Mouse (Mus musculus): Measurements from ENCODE around the gene Nat8f5. TPM values are rescaled to one million over a fixed set of nuclear protein-coding genes. Genes with fewer than 3 reads are reported as not detected.
"Not testable (repeated sequence)": the region's sequence is repeated elsewhere in the genome, so short reads cannot be mapped to it uniquely, and the experiment has no call there.

Gene Nat8f5
- polyA plus RNA-seq, 1 experiment, result 7.3 TPM

GRCm38 (mm10) chr6:85839982-85840381 lies 19.2 kb upstream of the Nat8f5 start:
- Histone ChIP-seq H3K27ac (ENCODE audit: insufficient read depth, low read length) (no peak overlapping the region), H3K4me3 (replicated peaks; ENCODE audit: insufficient read depth, low read depth, low read length) (no peak overlapping the region), H3K4me1 (ENCODE audit: control insufficient read depth, insufficient read depth, low read length) (no peaks in the 10 kb centered on the region), H3K27me3 (ENCODE audit: control insufficient read depth, insufficient read depth, low read length) (no peaks in the 10 kb centered on the region)
- WGBS, result 54% methylated on average over 4 of the region's 4 CpGs
- peak in 1 of 2 experiments; percentile 48 for DNase-seq
- no peak for TF ChIP-seq CTCF (IDR thresholded peaks at IDR 0.05; ENCODE audit: borderline replicate concordance, insufficient read depth, low read depth, low read length)
- no peak for TF ChIP-seq POLR2A (IDR thresholded peaks at IDR 0.05; ENCODE audit: borderline replicate concordance, insufficient read depth, low read length)

- H3K27ac ChIP-seq (ENCODE audit: insufficient read depth, low read length), result peak overlapping the region; percentile 13; the same call in 1 of the 2 replicates
- WGBS, result 86% methylated on average over 8 of the region's 8 CpGs
- DNase-seq, result no peak
- TF ChIP-seq CTCF (IDR thresholded peaks at IDR 0.05; ENCODE audit: borderline replicate concordance, insufficient read depth, low read depth, low read length) (no peak), POLR2A (IDR thresholded peaks at IDR 0.05; ENCODE audit: borderline replicate concordance, insufficient read depth, low read length) (no peak)
- no peak overlapping the region for H3K4me3 ChIP-seq (replicated peaks; ENCODE audit: insufficient read depth, low read depth, low read length)
- no peaks in the 10 kb centered on the region for H3K27me3 ChIP-seq (ENCODE audit: control insufficient read depth, insufficient read depth, low read length)
- no peaks in the 10 kb centered on the region; the same call in 1 of the 2 replicates for H3K4me1 ChIP-seq (ENCODE audit: control insufficient read depth, insufficient read depth, low read length)
Measured at GRCm38 (mm10) chr6:85838674-85839073, 17.9 kb upstream of the Nat8f5 start.

GRCm38 (mm10) chr6:85837307-85837706 lies 16.5 kb upstream of the Nat8f5 start:
- DNase-seq, result peak in 1 of 2 experiments; percentile 29
- not testable (repeated sequence) for H3K27me3 ChIP-seq (ENCODE audit: control insufficient read depth, insufficient read depth, low read length); H3K4me3 ChIP-seq (replicated peaks; ENCODE audit: insufficient read depth, low read depth, low read length); H3K4me1 ChIP-seq (ENCODE audit: control insufficient read depth, insufficient read depth, low read length); H3K27ac ChIP-seq (ENCODE audit: insufficient read depth, low read length)
- WGBS, result 26% methylated on average over 12 of the region's 12 CpGs

GRCm38 (mm10) chr6:85836827-85837226 lies 16.1 kb upstream of the Nat8f5 start:
- H3K27me3 ChIP-seq (ENCODE audit: control insufficient read depth, insufficient read depth, low read length), result not testable (repeated sequence)
- 10% methylated on average over 9 of the region's 9 CpGs for WGBS

GRCm38 (mm10) chr6:85836098-85836497 lies 15.3 kb upstream of the Nat8f5 start:
- H3K4me1 ChIP-seq (ENCODE audit: control insufficient read depth, insufficient read depth, low read length); H3K27ac ChIP-seq (ENCODE audit: insufficient read depth, low read length); H3K4me3 ChIP-seq (replicated peaks; ENCODE audit: insufficient read depth, low read depth, low read length); DNase-seq; H3K27me3 ChIP-seq (ENCODE audit: control insufficient read depth, insufficient read depth, low read length): not testable (repeated sequence)
- WGBS, result 57% methylated on average over 5 of the region's 5 CpGs

More at GRCm38 (mm10) chr6:85836827-85837226, 16.1 kb upstream of the Nat8f5 start:
- peak; percentile 30 to 53 for DNase-seq
- not testable (repeated sequence) for H3K4me1 ChIP-seq (ENCODE audit: control insufficient read depth, insufficient read depth, low read length); H3K27ac ChIP-seq (ENCODE audit: insufficient read depth, low read length); H3K4me3 ChIP-seq (replicated peaks; ENCODE audit: insufficient read depth, low read depth, low read length)

- 79% methylated on average over 1 of the region's 2 CpGs for WGBS
- H3K4me3 ChIP-seq (replicated peaks; ENCODE audit: insufficient read depth, low read depth, low read length); H3K4me1 ChIP-seq (ENCODE audit: control insufficient read depth, insufficient read depth, low read length); H3K27ac ChIP-seq (ENCODE audit: insufficient read depth, low read length); DNase-seq; H3K27me3 ChIP-seq (ENCODE audit: control insufficient read depth, insufficient read depth, low read length): not testable (repeated sequence)
Measured at GRCm38 (mm10) chr6:85835104-85835503, 14.3 kb upstream of the Nat8f5 start.

GRCm38 (mm10) chr6:85834504-85835100 lies 13.8 kb upstream of the Nat8f5 start:
- not testable (repeated sequence) for H3K4me1 ChIP-seq (ENCODE audit: control insufficient read depth, insufficient read depth, low read length); H3K27me3 ChIP-seq (ENCODE audit: control insufficient read depth, insufficient read depth, low read length); H3K27ac ChIP-seq (ENCODE audit: insufficient read depth, low read length); H3K4me3 ChIP-seq (replicated peaks; ENCODE audit: insufficient read depth, low read depth, low read length)
- peak; percentile 38 to 55 for DNase-seq

- TF ChIP-seq CTCF (IDR thresholded peaks at IDR 0.05; ENCODE audit: borderline replicate concordance, insufficient read depth, low read depth, low read length) (no peak), POLR2A (IDR thresholded peaks at IDR 0.05; ENCODE audit: borderline replicate concordance, insufficient read depth, low read length) (no peak)
- Histone ChIP-seq H3K4me3 (replicated peaks; ENCODE audit: insufficient read depth, low read depth, low read length) (no peak within 1 kb of the TSS), H3K27me3 (ENCODE audit: control insufficient read depth, insufficient read depth, low read length) (no peaks in the 10 kb centered on the region), H3K27ac (ENCODE audit: insufficient read depth, low read length) (no peak within 1 kb of the TSS), H3K4me1 (ENCODE audit: control insufficient read depth, insufficient read depth, low read length) (no peaks in the 10 kb centered on the region; the same call in 1 of the 2 replicates)
- WGBS, result 82% methylated on average over 7 of the region's 7 CpGs
- no peak for DNase-seq
Measured at GRCm38 (mm10) chr6:85831796-85832321, 11.1 kb upstream of the Nat8f5 start, which contains the start of gene Nat8. Nat8 (minus strand) TSS chr6:85832082.

GRCm38 (mm10) chr6:85829462-85829861 lies 8.7 kb upstream of the Nat8f5 start:
- Histone ChIP-seq H3K4me1 (ENCODE audit: control insufficient read depth, insufficient read depth, low read length) (no peaks in the 10 kb centered on the region; the same call in 1 of the 2 replicates), H3K4me3 (replicated peaks; ENCODE audit: insufficient read depth, low read depth, low read length) (no peak overlapping the region), H3K27me3 (ENCODE audit: control insufficient read depth, insufficient read depth, low read length) (no peaks in the 10 kb centered on the region), H3K27ac (ENCODE audit: insufficient read depth, low read length) (no peak overlapping the region)
- WGBS, result 89% methylated on average over 1 of the region's 1 CpGs
- no peak for TF ChIP-seq POLR2A (IDR thresholded peaks at IDR 0.05; ENCODE audit: borderline replicate concordance, insufficient read depth, low read length)
- no peak for TF ChIP-seq CTCF (IDR thresholded peaks at IDR 0.05; ENCODE audit: borderline replicate concordance, insufficient read depth, low read depth, low read length)
- DNase-seq, result no peak
